Mouse (Mus musculus) E14TG2a.4 (cell line): ENCODE measurements at regions not wholly inside any gene's neighbourhood (a gene's known extent, or its start where the extent isn't known, plus 50 kb on each side); places are given as distances from the start of the nearest gene placed in this dataset.

Experiments
- CTCF ChIP-seq: conservative IDR thresholded peaks from 2 replicates; pipeline ENCODE4 v1.5.1; 2014; ENCODE audit warnings: low read length
- NANOG ChIP-seq: IDR thresholded peaks from 2 replicates; pipeline ENCODE4 v1.6.1; 2014; ENCODE audit warnings: borderline replicate concordance, low read length, mixed read lengths
- POU5F1 ChIP-seq: IDR thresholded peaks from 2 replicates; pipeline ENCODE4 v1.6.1; 2014; ENCODE audit warnings: low read length, borderline replicate concordance

GRCm38 (mm10) chr5:133884593-133884992, 214.9 kb upstream of the Castor2 start:
- TF ChIP-seq CTCF: no peak
- no peak for TF ChIP-seq POU5F1
- TF ChIP-seq NANOG: no peak
